Mouse (Mus musculus) liver, embryonic 11.5 days (tissue): ENCODE measurements around the gene Prkar1a. TPM values are rescaled to one million over a fixed set of nuclear protein-coding genes. Genes with fewer than 3 reads are reported as not detected.

Source experiments
- ATAC-seq: fragments of 200-750 bp; cut with Nextera tagmentation; replicated peaks from 2 replicates; pipeline ENCODE4 v1.8.0; 2017; ENCODE audit warnings: moderate number of reproducible peaks, mild to moderate bottlenecking, moderate TSS enrichment, moderate library complexity; ENCODE audit not compliant: low FRiP score
- DNase-seq: peaks from one replicate; pipeline ENCODE4 v3.0.0-alpha.2; 2017; ENCODE audit warnings: low spot score
- H3K27ac ChIP-seq: fragments of 300-500 bp; sonication (generic); 2 replicates; pipeline ENCODE4 v1.5.1; 2014; ENCODE audit warnings: mild to moderate bottlenecking, low read depth, low read length, control low read depth
- H3K27me3 ChIP-seq: fragments of 300-500 bp; sonication (generic); replicated peaks from 2 replicates; pipeline ENCODE4 v1.6.1; 2014; ENCODE audit warnings: low read length, mixed read lengths; ENCODE audit not compliant: control insufficient read depth, insufficient read depth
- H3K36me3 ChIP-seq: fragments of 300-500 bp; sonication (generic); 2 replicates; pipeline ENCODE4 v1.6.1; 2014; ENCODE audit warnings: mild to moderate bottlenecking, low read length, moderate library complexity, mixed read lengths; ENCODE audit not compliant: control insufficient read depth, insufficient read depth
- H3K4me1 ChIP-seq: fragments of 300-500 bp; sonication (generic); replicated peaks from 2 replicates; pipeline ENCODE4 v1.6.1; 2014; ENCODE audit warnings: low read length, mixed read lengths; ENCODE audit not compliant: control insufficient read depth, insufficient read depth
- H3K4me2 ChIP-seq: fragments of 300-500 bp; sonication (generic); 2 replicates; pipeline ENCODE4 v1.6.1; 2014; ENCODE audit warnings: mild to moderate bottlenecking, control low read depth, moderate library complexity
- H3K4me3 ChIP-seq: fragments of 300-500 bp; sonication (generic); 2 replicates; pipeline ENCODE4 v1.5.1; 2014; ENCODE audit warnings: low read depth, low read length, control low read depth
- H3K9ac ChIP-seq: fragments of 300-500 bp; sonication (generic); 2 replicates; pipeline ENCODE4 v1.6.1; 2014; ENCODE audit warnings: low read depth, low read length, control low read depth
- H3K9me3 ChIP-seq: fragments of 300-500 bp; sonication (generic); 2 replicates; pipeline ENCODE4 v1.6.1; 2016; ENCODE audit warnings: low read length, inconsistent platforms, mixed read lengths; ENCODE audit not compliant: control insufficient read depth
- WGBS: fragments of 180-500 bp; shearing (Covaris S2); extraction: QIAGEN DNeasy Blood & Tissue Kit; methylation state at CpG from one replicate; pipeline ENCODE4 v1.1.7; 2014; 5-methylcytosine and 5-hydroxymethylcytosine counted together
- polyA plus RNA-seq: library from polyadenylated mRNA; unstranded; fragments of >200 nt; fragmentation: Nextera tagmentation; extraction: Ambion mirVana; gene quantifications from 2 replicates; pipeline ENCODE4 v1.2.1, GENCODE M21; 2014

Gene Prkar1a
- polyA plus RNA-seq = 261 and 285 TPM in 2 replicates

DNA sequence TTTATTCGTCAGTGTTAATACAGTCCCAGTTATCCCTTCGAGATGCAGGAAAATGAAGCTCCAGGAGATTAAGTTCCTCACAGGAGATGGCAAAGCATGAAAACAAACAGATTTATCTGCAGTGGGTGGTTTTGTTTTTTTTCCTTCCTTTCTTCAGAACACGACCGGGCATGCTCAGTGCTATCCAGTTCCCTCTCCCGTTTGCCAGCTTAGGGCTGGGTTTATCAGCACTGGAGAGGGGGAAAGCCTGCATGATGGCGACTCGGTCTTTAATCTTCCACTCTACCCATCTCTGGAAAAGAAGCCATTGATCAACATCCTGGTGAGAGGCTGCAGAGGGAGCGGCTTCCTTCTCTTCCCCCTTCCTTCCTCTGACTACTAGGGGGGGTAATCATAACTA lies at the start of gene Prkar1a:
TSS of gene Prkar1a (plus strand) at position 200 of the 400 bp plus-strand sequence.
- no peaks in the 10 kb centered on the region for H3K36me3 ChIP-seq
- H3K9ac ChIP-seq = peak within 1 kb of the TSS; percentile 52
- peaks cover 23% of the 10 kb centered on the region for H3K4me1 ChIP-seq
- DNase-seq = no peak
- peak within 1 kb of the TSS; percentile 23; the same call in 1 of the 2 replicates for H3K27ac ChIP-seq
- no peak for ATAC-seq
- no peaks in the 10 kb centered on the region for H3K9me3 ChIP-seq
- WGBS = 12% methylated on average over 8 of the region's 8 CpGs
- peak within 1 kb of the TSS; percentile 80 for H3K4me3 ChIP-seq
- H3K27me3 ChIP-seq = no peaks in the 10 kb centered on the region
- peak within 1 kb of the TSS; percentile 94 for H3K4me2 ChIP-seq

DNA sequence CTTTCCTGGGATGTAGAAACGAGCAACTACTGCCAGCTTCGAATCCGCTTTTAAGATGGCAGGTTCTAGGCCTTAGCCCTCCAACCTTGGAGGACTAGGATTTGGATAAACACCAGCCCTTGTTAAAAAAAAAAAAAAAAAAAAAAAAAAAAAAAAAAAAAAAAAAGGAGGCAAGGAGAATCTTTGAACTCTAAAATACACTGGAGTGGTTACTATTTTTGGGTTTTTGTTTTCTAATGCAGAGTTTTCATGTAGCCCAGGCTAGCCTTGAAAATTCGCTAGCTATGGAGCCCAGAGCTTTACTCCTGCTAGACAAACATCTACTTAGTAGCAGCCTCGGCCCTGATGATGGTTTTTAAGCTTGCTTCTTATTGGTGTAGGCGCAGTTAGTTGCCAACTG lies 41.6 kb upstream of the Prkar1a start:
- no peak overlapping the region for H3K27ac ChIP-seq
- H3K27me3 ChIP-seq = no peaks in the 10 kb centered on the region
- peaks cover 18% of the 10 kb centered on the region for H3K4me1 ChIP-seq
- H3K9ac ChIP-seq = no peak overlapping the region
- H3K9me3 ChIP-seq = no peaks in the 10 kb centered on the region
- ATAC-seq (no peak), DNase-seq (no peak)
- 85% methylated on average over 6 of the region's 6 CpGs for WGBS
- H3K4me3 ChIP-seq = no peak overlapping the region
- H3K4me2 ChIP-seq = no peak overlapping the region
- H3K36me3 ChIP-seq = no peaks in the 10 kb centered on the region; the same call in 1 of the 2 replicates

DNA sequence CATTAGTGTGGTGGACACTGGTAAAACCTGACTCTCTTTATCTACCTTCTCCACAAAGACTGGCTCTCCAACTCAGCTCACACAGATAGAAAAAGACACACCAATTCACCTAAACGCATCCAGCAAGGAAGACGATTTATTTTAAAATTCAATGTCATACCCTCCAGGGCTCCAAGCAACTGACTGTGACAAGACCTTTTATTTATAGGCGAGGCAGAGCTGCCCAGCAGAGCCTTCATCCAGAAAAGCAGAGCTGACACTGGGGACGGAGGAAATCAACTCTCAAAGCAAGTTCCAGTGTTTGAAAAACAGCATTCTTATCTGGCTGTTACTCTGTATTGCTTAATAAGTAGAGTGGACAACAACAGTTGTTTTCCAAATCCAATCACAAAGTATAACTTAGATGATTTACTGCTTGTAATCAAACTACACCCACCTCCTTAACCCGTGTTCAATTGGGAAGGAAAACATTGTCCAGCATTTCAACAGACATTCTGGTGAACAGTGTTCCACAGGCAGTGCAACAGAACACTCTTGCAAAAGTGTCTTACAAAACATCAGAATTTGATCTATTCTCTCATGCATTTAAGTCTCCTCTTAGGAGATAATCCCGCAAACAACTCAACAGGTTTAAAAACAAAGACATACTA lies 40.1 kb upstream of the Prkar1a start:
- DNase-seq (no peak), ATAC-seq (no peak)
- Histone ChIP-seq H3K36me3 (no peaks in the 10 kb centered on the region), H3K9me3 (no peaks in the 10 kb centered on the region), H3K4me2 (peak overlapping the region; percentile 13), H3K27me3 (no peaks in the 10 kb centered on the region), H3K27ac (no peak overlapping the region), H3K9ac (no peak overlapping the region), H3K4me3 (no peak overlapping the region), H3K4me1 (peaks cover 29% of the 10 kb centered on the region)
- WGBS = 70% methylated on average over 6 of the region's 6 CpGs

DNA sequence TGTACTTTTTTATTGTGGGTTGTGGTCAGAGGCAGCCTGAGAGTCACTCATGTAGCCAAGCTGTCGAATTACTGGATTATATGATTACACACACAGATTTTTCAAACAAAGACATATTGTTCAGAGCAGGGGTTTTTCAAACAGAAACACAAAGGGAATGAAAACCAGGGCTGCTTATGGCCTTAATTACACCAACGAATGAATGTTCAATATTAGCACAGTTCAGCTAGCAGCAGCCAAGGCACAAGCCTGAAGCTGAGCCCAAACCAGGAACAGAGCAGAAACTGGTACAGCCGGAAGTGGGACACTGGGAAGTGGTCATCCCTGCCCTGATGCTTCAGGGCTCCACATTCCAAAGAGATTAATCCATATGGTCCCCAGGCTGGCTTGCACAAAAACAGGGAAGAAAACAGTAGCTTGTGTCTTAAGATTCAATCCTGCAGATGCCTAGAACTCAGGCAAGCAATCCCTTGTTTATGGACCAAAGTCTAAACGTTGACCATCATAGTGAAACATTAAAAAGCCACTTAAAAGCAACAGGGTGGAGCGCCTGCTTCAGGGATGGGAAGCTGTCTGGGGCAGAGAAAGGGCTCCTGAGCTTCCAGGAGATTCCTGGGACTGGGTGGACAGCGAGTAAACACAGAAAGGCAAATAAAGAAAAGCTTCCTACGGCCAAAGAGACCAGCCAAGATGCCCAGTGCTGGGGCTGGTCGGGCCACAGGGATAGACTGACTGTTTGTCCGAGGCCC lies 39.0 kb upstream of the Prkar1a start:
- no peak for DNase-seq
- Histone ChIP-seq H3K9me3 (no peaks in the 10 kb centered on the region), H3K4me3 (peak overlapping the region; percentile 83), H3K36me3 (no peaks in the 10 kb centered on the region), H3K4me2 (peak overlapping the region; percentile 90), H3K4me1 (peaks cover 32% of the 10 kb centered on the region), H3K27ac (peak overlapping the region; percentile 77; the same call in 1 of the 2 replicates), H3K9ac (peak overlapping the region; percentile 87), H3K27me3 (no peaks in the 10 kb centered on the region)
- 32% methylated on average over 9 of the region's 9 CpGs for WGBS
- ATAC-seq = no peak

DNA sequence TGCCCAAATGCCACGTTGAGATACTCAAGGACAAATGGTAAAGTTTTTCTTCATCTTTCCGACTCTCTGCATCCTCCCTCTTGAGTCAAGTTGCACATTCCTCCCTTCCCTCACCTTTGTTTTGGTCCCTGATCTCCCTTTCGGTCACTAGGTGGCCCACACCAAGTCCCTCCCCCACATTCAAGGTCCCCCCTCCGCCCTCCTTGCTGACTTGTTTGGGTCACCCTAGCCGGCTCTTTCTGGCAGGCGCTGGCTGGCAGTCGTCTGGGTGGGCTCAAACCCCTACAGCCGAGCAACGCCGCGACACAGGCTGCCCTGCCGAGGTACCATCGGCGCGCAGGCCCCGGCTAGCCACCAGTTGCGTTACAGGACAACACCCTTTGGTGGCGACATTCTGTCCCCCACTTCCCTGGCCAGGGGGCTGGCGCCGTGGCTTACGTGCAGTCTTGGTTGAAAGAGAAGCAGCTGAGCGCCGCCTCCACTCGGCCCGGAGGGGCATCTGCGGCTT lies 38.4 kb upstream of the Prkar1a start:
- Histone ChIP-seq H3K9ac (peak overlapping the region; percentile 87), H3K27ac (peak overlapping the region; percentile 77), H3K4me3 (peak overlapping the region; percentile 83), H3K27me3 (no peaks in the 10 kb centered on the region), H3K36me3 (no peaks in the 10 kb centered on the region), H3K9me3 (no peaks in the 10 kb centered on the region), H3K4me2 (peak overlapping the region; percentile 90), H3K4me1 (peaks cover 33% of the 10 kb centered on the region)
- ATAC-seq = peak; percentile 19
- WGBS = under 1% methylated on average over 26 of the region's 26 CpGs
- DNase-seq = no peak

DNA sequence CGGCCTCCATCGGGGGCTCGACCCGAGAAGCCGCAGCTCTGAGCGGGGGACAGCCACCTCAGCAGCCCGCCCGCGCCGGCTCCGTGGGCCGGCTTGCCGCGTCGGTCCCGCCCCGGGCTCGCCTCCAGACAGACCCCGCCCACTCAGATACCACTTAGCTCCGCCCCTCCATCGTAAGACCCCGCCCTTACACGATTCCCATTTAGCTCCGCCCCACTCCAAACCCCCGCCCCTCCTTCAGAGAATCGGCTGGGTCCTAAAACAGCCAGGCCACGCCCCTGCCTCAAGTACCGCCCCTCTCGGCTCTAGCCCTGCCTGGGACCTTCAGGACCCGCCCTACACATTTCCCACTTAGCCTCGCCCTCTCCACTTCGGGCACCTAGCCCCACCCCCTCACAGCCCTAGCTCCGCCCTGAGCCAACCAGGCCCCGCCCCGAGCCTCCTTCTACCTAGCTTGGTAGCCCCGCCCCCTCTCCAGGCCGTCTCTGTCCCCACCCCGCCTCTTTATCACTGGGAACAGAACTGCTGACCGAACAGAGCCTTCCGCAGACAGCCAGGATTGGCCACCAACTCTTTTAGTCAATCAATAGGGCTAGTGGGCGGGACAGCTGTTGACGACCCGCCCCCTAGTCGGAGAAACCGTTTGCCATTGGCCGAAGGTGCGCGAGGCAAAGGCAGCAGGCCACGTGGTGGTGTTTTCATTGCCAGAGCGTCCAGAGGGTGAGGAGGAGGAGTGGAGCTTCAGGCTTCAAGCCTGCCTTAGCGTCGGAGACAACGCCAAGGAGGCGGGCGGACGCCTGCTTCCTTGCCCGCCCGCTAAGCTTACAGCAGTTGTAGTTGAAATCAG lies 37.7 kb upstream of the Prkar1a start, which contains the start of gene Wipi1:
TSS of gene Wipi1 (minus strand) at position 665 of the 847 bp plus-strand sequence.
- ATAC-seq = peak; percentile 91

DNA sequence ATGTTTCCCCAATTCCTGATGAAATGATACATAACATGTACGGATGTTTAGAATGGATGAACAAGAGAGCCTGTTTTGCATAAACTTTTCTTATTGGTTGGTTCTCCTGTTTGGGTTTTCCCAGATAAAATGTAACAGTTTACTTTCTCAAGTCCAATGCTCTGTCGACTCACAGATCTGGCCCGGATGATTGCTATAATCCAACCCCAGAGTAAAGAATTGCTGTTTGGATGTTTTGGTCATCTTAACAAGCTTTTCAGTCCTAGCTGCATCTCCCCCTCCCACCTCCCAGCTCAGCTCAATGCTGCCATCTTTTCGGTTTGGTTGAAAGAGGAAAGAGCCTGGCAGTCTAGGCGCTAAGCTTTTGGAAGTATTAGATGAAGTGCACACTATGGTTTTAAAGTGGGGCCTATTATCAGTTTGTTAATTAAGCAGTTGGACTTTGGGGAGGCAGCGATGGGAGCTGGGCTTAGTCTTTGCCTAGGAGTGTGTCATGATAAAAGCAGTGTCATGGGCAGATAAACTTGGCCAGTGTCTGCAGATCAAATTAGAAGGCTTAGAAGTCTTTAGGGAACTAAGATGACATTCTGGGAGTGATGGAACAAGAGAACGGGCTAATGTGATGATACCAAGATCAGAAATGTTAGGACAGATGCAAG lies 36.2 kb upstream of the Prkar1a start:
- peak overlapping the region; percentile 53 for H3K9ac ChIP-seq

More for the DNA sequence above, 37.7 kb upstream of the Prkar1a start, which contains the start of gene Wipi1:
- WGBS = under 1% methylated on average over 54 of the region's 58 CpGs
- peak within 1 kb of the TSS; percentile 90 for H3K4me2 ChIP-seq
- peaks cover 40% of the 10 kb centered on the region for H3K4me1 ChIP-seq
- H3K36me3 ChIP-seq = no peaks in the 10 kb centered on the region
- no peaks in the 10 kb centered on the region for H3K27me3 ChIP-seq
- peak; percentile 99 for DNase-seq
- no peaks in the 10 kb centered on the region for H3K9me3 ChIP-seq
- peak within 1 kb of the TSS; percentile 87 for H3K9ac ChIP-seq
- peak within 1 kb of the TSS; percentile 94 for H3K27ac ChIP-seq
- peak within 1 kb of the TSS; percentile 83 for H3K4me3 ChIP-seq

More for the DNA sequence above, 36.2 kb upstream of the Prkar1a start:
- peak overlapping the region; percentile 83 for H3K4me3 ChIP-seq
- WGBS = 30% methylated on average over 7 of the region's 7 CpGs
- peak overlapping the region; percentile 90 for H3K4me2 ChIP-seq
- ATAC-seq (peak; percentile 50), DNase-seq (no peak)
- no peaks in the 10 kb centered on the region for H3K27me3 ChIP-seq
- H3K9me3 ChIP-seq = no peaks in the 10 kb centered on the region
- peak overlapping the region; percentile 94 for H3K27ac ChIP-seq
- H3K36me3 ChIP-seq = no peaks in the 10 kb centered on the region
- H3K4me1 ChIP-seq = peaks cover 52% of the 10 kb centered on the region
